Mouse (Mus musculus) lung, embryonic 16.5 days (tissue): ENCODE results near the gene Slc35e4. TPM values are rescaled to one million over a fixed set of nuclear protein-coding genes. Genes with fewer than 3 reads are reported as not detected.
A peak's percentile ranks its signal among the peaks of the same experiment; 100 is the strongest.
"Not testable (repeated sequence)": the region's sequence is repeated elsewhere in the genome, so short reads cannot be mapped to it uniquely, and the experiment has no call there.

ENCODE experiments used
- ATAC-seq: fragments of 200-750 bp; cut with Nextera tagmentation; 2 replicates; pipeline ENCODE4 v1.8.0; 2017; ENCODE audit warnings: low read depth, mild to moderate bottlenecking, moderate library complexity
- H3K27ac ChIP-seq: fragments of 300-500 bp; sonication (generic); 2 replicates; pipeline ENCODE4 v1.5.1; 2014; ENCODE audit warnings: mild to moderate bottlenecking, control low read depth, low read length
- H3K27me3 ChIP-seq: fragments of 300-500 bp; sonication (generic); 2 replicates; pipeline ENCODE4 v1.6.1; 2014; ENCODE audit warnings: low read depth, low read length, mixed read lengths; ENCODE audit not compliant: control insufficient read depth, insufficient read depth
- H3K36me3 ChIP-seq: fragments of 300-500 bp; sonication (generic); 2 replicates; pipeline ENCODE4 v1.6.1; 2014; ENCODE audit warnings: low read length; ENCODE audit not compliant: control insufficient read depth, insufficient read depth
- H3K4me1 ChIP-seq: fragments of 300-500 bp; sonication (generic); replicated peaks from 2 replicates; pipeline ENCODE4 v1.6.1; 2014; ENCODE audit warnings: low read length, mixed read lengths; ENCODE audit not compliant: control insufficient read depth, insufficient read depth
- H3K4me2 ChIP-seq: fragments of 300-500 bp; sonication (generic); 2 replicates; pipeline ENCODE4 v1.6.1; 2014; ENCODE audit warnings: low read depth, low read length, control low read depth
- H3K4me3 ChIP-seq: fragments of 300-500 bp; sonication (generic); 2 replicates; pipeline ENCODE4 v1.5.1; 2014; ENCODE audit warnings: mild to moderate bottlenecking, low read length, control low read depth
- H3K9ac ChIP-seq: fragments of 300-500 bp; sonication (generic); 2 replicates; pipeline ENCODE4 v1.6.1; 2014; ENCODE audit warnings: low read length, control low read depth
- H3K9me3 ChIP-seq: fragments of 300-500 bp; sonication (generic); 2 replicates; pipeline ENCODE4 v1.6.1; 2016; ENCODE audit warnings: low read length; ENCODE audit not compliant: control insufficient read depth
- WGBS: fragments of 180-500 bp; shearing (Covaris S2); extraction: QIAGEN DNeasy Blood & Tissue Kit; methylation state at CpG from one replicate; pipeline ENCODE4 v1.1.7; 2014; 5-methylcytosine and 5-hydroxymethylcytosine counted together
- polyA plus RNA-seq: library from polyadenylated mRNA; unstranded; fragments of >200 nt; fragmentation: Nextera tagmentation; extraction: Ambion mirVana; gene quantifications from 2 replicates; pipeline ENCODE4 v1.2.1, GENCODE M21; 2015

Gene Slc35e4
- 3.5 and 4.4 TPM in 2 replicates for polyA plus RNA-seq

DNA sequence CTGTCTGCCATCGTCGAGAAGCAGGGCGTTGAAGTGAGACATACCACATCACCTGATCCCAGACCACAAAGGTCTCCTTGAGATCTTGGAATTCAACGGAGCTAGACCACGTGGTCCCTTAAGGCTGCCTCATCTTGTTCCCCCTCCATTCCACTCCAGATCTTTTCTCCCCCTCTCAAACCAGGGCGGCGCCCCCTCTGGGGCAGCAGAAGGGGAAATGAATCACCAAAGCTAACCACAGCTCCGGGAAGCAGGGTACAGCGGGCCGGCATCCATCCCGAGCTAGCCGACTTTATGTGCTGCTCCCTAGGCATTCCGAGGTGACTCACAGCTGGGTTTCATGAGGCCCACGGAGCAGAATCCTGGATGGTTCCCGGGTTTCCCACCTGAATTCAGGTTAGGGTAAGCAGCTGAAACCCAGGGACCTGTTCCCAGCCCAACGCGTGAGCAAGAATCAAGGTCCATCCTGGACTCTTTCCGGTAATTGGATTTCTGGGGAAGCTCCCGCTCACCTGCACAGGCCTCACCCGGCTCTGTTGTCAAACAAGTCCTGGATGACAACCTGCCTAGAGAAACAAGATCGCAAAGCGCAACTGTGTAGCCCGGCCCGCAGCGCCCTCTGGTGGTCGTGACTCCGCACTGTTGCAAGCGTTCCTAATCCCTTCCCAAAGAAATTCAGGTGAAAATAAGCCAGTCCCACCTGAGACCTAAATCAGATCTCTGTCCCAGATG, at the start of gene Slc35e4:
Gene Slc35e4, minus strand, starts transcription at position 556 of the 732 bp plus-strand sequence.
- H3K9me3 ChIP-seq, result no peaks in the 10 kb centered on the region
- no peaks in the 10 kb centered on the region for H3K27me3 ChIP-seq
- peak within 1 kb of the TSS; percentile 67 for H3K27ac ChIP-seq
- no peaks in the 10 kb centered on the region for H3K36me3 ChIP-seq
- H3K9ac ChIP-seq, result peak within 1 kb of the TSS; percentile 67
- peak within 1 kb of the TSS; percentile 92 for H3K4me2 ChIP-seq
- peak; percentile 80 for ATAC-seq
- 0% methylated on average over 27 of the region's 28 CpGs for WGBS
- peaks cover 26% of the 10 kb centered on the region for H3K4me1 ChIP-seq
- H3K4me3 ChIP-seq, result peak within 1 kb of the TSS; percentile 66

DNA sequence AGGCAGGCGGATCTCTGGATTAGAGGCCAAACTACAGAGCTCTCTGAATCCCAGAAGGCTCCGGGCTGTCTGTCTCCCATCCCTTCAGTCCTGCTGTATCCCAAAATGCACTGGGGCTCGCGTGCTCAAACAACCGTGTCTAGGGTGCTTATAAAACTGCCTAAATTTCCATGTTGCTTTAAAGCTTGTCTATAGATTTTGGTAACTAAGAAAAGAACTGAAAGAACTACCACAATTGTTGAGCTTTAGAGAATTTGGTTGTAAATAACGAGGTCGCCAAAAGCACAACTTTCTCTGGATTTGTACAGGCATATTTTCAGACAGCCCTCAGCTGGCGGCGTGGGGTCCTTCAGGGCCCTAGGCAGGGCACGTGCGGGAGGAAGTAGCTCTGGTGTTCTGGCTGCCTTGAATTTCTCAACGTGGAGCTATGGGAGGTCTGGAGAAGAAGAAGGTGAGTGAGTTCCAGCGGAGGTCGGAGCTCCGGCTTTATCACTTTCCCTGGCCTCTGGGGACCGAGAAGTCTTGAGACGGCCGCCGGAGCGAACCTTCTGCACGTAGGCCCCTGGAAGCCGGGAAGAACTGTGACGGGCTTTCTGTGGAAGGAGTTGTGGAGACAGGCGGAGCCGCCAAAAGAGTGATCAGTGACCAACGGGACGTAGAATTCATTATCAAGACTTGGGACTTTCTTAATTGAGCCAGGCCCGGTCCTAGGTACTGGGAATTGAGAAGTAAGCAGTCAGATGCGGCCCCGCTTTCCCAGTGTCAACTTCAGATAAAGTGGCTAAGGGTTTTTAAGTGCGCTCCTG, 49.3 kb upstream of the Slc35e4 start, which contains the start of gene Pes1:
Gene Pes1, plus strand, starts transcription at position 366 of the 806 bp plus-strand sequence.
- Histone ChIP-seq H3K27me3 (no peaks in the 10 kb centered on the region), H3K4me1 (peaks cover 10% of the 10 kb centered on the region), H3K4me2 (peak within 1 kb of the TSS; percentile 88), H3K27ac (peak within 1 kb of the TSS; percentile 75), H3K36me3 (peaks cover 5% of the 10 kb centered on the region), H3K9me3 (no peaks in the 10 kb centered on the region), H3K9ac (peak within 1 kb of the TSS; percentile 86), H3K4me3 (peak within 1 kb of the TSS; percentile 85)
- ATAC-seq, result peak; percentile 94
- under 1% methylated on average over 31 of the region's 31 CpGs for WGBS

DNA sequence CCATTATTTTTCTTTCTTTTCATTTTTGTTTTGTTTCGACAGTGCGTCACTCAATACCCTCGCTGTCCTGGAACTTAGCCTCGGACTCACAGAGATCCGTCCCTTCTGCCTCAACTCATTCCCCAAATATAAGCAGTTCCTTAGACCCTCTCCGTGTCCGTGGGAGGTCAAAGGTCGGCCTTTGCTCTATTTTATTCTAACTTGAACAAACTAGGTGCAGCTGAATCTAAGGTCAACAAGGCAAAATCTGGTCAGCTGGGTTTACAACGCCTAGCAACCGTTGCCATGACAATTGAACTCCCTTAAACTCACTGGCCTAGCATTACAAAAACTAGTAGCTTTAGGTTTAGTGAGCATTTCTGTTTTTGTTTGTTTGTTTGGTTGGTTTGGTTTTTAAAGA, 48.7 kb upstream of the Slc35e4 start:
- ATAC-seq, result no peak
- peak overlapping the region; percentile 88 for H3K4me2 ChIP-seq
- peaks cover 10% of the 10 kb centered on the region for H3K4me1 ChIP-seq
- H3K27me3 ChIP-seq, result no peaks in the 10 kb centered on the region
- peaks cover under 1% of the 10 kb centered on the region; the same call in 1 of the 2 replicates for H3K36me3 ChIP-seq
- peak overlapping the region; percentile 38; the same call in 1 of the 2 replicates for H3K9ac ChIP-seq
- no peaks in the 10 kb centered on the region for H3K9me3 ChIP-seq
- WGBS, result 79% methylated on average over 10 of the region's 10 CpGs
- peak overlapping the region; percentile 85 for H3K4me3 ChIP-seq
- H3K27ac ChIP-seq, result no peak overlapping the region; the same call in 1 of the 2 replicates

DNA sequence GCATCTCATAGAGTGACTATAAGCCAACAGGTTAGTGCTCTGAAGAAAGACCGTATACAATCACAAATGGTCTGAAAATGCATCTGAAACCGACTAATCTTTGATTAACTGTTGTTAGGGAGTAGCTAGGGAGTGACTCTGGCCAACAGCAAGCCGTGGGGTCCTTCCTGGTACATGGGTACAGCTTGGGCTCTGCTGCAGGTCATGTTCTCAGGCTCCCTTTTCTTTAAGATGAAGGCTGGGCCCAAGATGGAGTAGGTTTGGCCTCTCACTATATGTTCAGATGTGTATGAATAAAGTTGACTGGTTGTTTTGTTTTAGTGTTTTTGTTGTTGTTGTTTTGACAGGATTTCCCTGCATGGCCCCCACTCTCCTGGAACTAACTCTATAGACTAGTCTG, 47.3 kb upstream of the Slc35e4 start:
- H3K9ac ChIP-seq, result no peak overlapping the region
- H3K27ac ChIP-seq, result no peak overlapping the region
- 54% methylated on average over 3 of the region's 3 CpGs for WGBS
- ATAC-seq, result no peak
- no peaks in the 10 kb centered on the region for H3K9me3 ChIP-seq
- H3K36me3 ChIP-seq, result no peaks in the 10 kb centered on the region
- no peak overlapping the region for H3K4me2 ChIP-seq
- H3K4me1 ChIP-seq, result peaks cover 10% of the 10 kb centered on the region
- H3K27me3 ChIP-seq, result no peaks in the 10 kb centered on the region
- H3K4me3 ChIP-seq, result no peak overlapping the region

DNA sequence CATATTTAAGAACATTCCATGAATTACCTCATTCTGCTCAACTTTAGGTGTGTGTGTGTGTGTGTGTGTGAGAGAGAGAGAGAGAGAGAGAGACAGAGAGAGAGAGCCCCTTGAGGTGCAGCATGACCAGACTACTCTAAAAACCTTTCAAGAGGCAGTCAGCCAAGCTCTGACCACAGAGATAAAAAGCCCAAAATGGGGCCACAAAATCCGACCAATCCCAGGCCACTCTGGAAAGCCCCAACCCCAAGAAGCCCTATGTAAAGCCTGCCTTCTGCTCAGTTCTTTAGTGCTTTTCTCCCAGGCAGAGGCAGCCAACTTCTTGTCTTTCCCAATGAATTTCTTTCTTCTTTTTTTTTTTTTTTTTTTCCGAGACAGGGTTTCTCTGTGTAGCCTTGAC, 46.4 kb upstream of the Slc35e4 start:
- ATAC-seq, result no peak
- Histone ChIP-seq H3K4me1 (peaks cover 10% of the 10 kb centered on the region), H3K27ac (no peak overlapping the region), H3K9me3 (no peaks in the 10 kb centered on the region), H3K36me3 (no peaks in the 10 kb centered on the region), H3K4me2 (no peak overlapping the region), H3K27me3 (no peaks in the 10 kb centered on the region), H3K4me3 (no peak overlapping the region), H3K9ac (no peak overlapping the region)
- WGBS, result 48% methylated on average over 2 of the region's 2 CpGs

DNA sequence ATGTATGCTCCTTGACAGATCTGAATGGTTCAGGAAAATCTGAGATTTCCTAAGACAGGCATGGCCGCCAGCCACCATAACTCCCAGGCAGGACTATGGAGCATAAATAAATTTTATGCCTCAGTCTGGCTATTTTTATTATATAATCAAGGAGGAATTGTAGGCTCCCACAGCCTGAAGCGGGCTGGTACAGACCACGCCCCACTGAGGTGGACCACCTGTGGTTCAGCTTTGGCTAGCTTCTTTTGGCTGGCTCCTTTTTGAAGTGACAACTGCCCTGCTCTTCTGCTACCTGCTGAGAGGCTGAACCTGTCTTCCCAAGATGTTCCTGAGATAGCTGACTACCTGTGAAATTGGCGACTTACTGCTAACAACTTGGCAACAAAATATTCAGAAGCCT, 40.9 kb upstream of the Slc35e4 start:
- not testable (repeated sequence) for H3K9ac ChIP-seq, H3K27me3 ChIP-seq, H3K4me3 ChIP-seq, ATAC-seq, H3K27ac ChIP-seq, H3K9me3 ChIP-seq, H3K4me1 ChIP-seq, H3K36me3 ChIP-seq, H3K4me2 ChIP-seq
- WGBS, result 70% methylated on average over 4 of the region's 4 CpGs

DNA sequence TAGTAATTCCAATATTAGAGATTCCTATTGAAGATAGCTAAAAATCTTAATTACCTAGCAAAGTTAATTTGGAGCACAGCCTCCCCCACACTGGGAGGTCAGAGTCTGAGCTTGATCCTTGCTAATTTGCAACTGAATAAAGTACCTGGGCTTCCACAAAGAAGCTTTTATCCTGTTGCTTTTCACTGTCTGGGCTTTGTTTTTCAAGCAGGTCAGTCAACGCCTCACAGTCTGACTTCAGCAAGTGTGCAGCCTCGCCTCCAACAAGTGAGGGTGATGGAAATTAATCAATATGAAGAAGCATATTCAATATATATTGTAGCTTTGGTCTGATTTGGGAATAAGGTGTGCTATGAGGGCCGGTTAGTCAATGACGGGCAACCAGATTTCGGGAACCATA, 40.4 kb upstream of the Slc35e4 start:
- not testable (repeated sequence) for H3K4me1 ChIP-seq, H3K4me3 ChIP-seq, H3K9ac ChIP-seq, H3K27ac ChIP-seq, ATAC-seq, H3K9me3 ChIP-seq, H3K4me2 ChIP-seq, H3K27me3 ChIP-seq, H3K36me3 ChIP-seq
- 83% methylated on average over 5 of the region's 5 CpGs for WGBS

DNA sequence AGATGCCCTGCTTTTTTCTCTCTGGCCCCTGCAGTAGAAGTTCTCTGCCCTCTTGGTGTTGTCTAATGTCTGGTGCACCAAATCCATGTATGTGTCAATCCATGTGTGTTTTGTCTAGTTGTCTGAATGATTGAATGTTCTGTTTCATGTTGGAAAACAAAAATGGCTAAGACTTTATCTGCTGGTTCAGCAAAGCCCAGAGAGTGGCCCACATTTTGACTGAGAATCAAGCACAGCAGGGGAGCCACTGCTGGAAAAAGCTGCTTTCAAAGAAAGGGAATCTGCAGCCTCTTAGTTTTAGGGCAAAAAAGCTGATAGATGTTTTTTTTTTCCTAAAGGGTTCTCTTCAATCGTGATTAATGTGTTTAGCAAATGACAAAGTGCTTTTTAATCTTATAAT, 31.9 kb upstream of the Slc35e4 start:
- Histone ChIP-seq H3K27ac (no peak overlapping the region), H3K4me3 (no peak overlapping the region), H3K9me3 (no peaks in the 10 kb centered on the region), H3K27me3 (no peaks in the 10 kb centered on the region; the same call in 1 of the 2 replicates), H3K9ac (no peak overlapping the region), H3K4me1 (no peaks in the 10 kb centered on the region), H3K4me2 (no peak overlapping the region), H3K36me3 (no peaks in the 10 kb centered on the region)
- no peak for ATAC-seq
- 30% methylated on average over 1 of the region's 1 CpGs for WGBS

DNA sequence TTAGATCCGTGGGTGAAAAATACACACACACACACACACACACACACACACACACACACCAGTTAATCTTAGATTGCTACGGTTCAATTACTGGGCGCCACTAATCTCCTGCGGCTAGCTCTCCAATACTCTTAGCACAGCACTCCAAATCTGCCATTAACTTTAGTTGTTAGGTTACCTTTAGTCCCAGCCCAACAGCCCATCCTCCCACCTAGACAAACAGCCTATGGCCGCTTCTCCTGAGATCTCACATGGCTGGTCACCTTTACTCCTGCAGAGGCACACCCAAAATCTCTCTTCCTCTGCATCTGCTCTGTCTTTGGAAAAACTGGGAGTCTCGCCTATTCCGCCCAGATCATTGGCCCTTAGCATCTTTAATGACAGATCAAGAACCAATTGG, 26.9 kb upstream of the Slc35e4 start:
- Histone ChIP-seq H3K36me3 (no peaks in the 10 kb centered on the region), H3K4me1 (no peaks in the 10 kb centered on the region), H3K9me3 (no peaks in the 10 kb centered on the region), H3K27ac (no peak overlapping the region), H3K4me2 (no peak overlapping the region), H3K27me3 (no peaks in the 10 kb centered on the region; the same call in 1 of the 2 replicates), H3K9ac (no peak overlapping the region), H3K4me3 (no peak overlapping the region)
- 75% methylated on average over 7 of the region's 7 CpGs for WGBS
- no peak for ATAC-seq
